Comparison of ENCODE assay signal across 25 mouse cellular contexts in genomic region chr19:34805071-34805470, GRCm38 (mm10).
"Had no signal": no experiment of that assay in that cellular context is flagged by ENCODE, and none has a peak within 500 bp of the region (broad histone marks: within the 10 kb centered on the region; RNA-seq: fewer than 3 reads in every experiment).

No protein-coding gene starts in this region.

- H3K36me3 ChIP-seq: limb, embryonic 10.5 days; limb, embryonic 13.5 days; midbrain, embryonic 12.5 days; midbrain, embryonic 15.5 days; neural tube, embryonic 12.5 days; neural tube, embryonic 15.5 days had no signal

- H3K4me2 ChIP-seq: limb, embryonic 13.5 days; liver, embryonic 11.5 days; lung, embryonic 14.5 days; midbrain, embryonic 12.5 days; midbrain, embryonic 15.5 days; neural tube, embryonic 12.5 days; neural tube, embryonic 15.5 days had no signal

- H3K4me1 ChIP-seq: limb, embryonic 10.5 days; limb, embryonic 13.5 days; midbrain, embryonic 12.5 days; midbrain, embryonic 15.5 days; neural tube, embryonic 12.5 days; neural tube, embryonic 15.5 days had no signal

- H3K27ac ChIP-seq: kidney, postnatal 0 days; limb, embryonic 10.5 days; limb, embryonic 13.5 days; liver, embryonic 14.5 days; midbrain, embryonic 12.5 days; midbrain, embryonic 15.5 days; neural tube, embryonic 12.5 days; neural tube, embryonic 15.5 days; stomach, postnatal 0 days had no signal

- DNase-seq: kidney, adult 18-20 months; kidney, postnatal 25 days; layer of hippocampus, postnatal 36 days; liver, postnatal 0 days; lung, embryonic 14.5 days; lung, postnatal 10 days; lung, postnatal 36 days; right cerebral cortex, adult 18-20 months; right cerebral cortex, postnatal 14 days; right cerebral cortex, postnatal 4 days; thymus, adult 2 months; thymus, postnatal 14 days; thymus, postnatal 4 days had no signal

- H3K4me3 ChIP-seq: limb, embryonic 10.5 days; limb, embryonic 13.5 days; megakaryocyte, embryonic 14.5 days; midbrain, embryonic 12.5 days; midbrain, embryonic 15.5 days; neural tube, embryonic 12.5 days; neural tube, embryonic 15.5 days had no signal

- H3K9me3 ChIP-seq: limb, embryonic 10.5 days; limb, embryonic 13.5 days; megakaryocyte, embryonic 14.5 days; midbrain, embryonic 12.5 days; midbrain, embryonic 15.5 days; neural tube, embryonic 12.5 days; neural tube, embryonic 15.5 days had no signal

- ATAC-seq: intestine, embryonic 16.5 days; liver, postnatal 0 days; midbrain, embryonic 15.5 days had no signal

- H3K9ac ChIP-seq: limb, embryonic 13.5 days; liver, embryonic 14.5 days; liver, postnatal 0 days; lung, embryonic 14.5 days; midbrain, embryonic 12.5 days; midbrain, embryonic 15.5 days; neural tube, embryonic 12.5 days; neural tube, embryonic 15.5 days had no signal

- H3K27me3 ChIP-seq: limb, embryonic 13.5 days; megakaryocyte, embryonic 14.5 days; midbrain, embryonic 12.5 days; midbrain, embryonic 15.5 days; neural tube, embryonic 12.5 days; neural tube, embryonic 15.5 days had no signal
